Mouse (Mus musculus) cortical plate, adult 2 months (tissue): ENCODE results near the gene Stard5. TPM values are rescaled to one million over a fixed set of nuclear protein-coding genes. Genes with fewer than 3 reads are reported as not detected.

Experiments
- H3K27ac ChIP-seq: fragments of 200-500 bp; 2 replicates; pipeline ENCODE4 v1.5.1; 2012; ENCODE audit warnings: low read length, control low read depth, inconsistent platforms; ENCODE audit not compliant: insufficient read depth
- H3K4me1 ChIP-seq: fragments of 200-500 bp; 2 replicates; pipeline ENCODE4 v1.6.1; 2011; ENCODE audit warnings: low read length; ENCODE audit not compliant: control insufficient read depth, insufficient read depth
- H3K4me3 ChIP-seq: fragments of 200-500 bp; 2 replicates; pipeline ENCODE4 v1.5.1; 2011; ENCODE audit warnings: mild to moderate bottlenecking, low read length, control low read depth; ENCODE audit not compliant: insufficient read depth
- CTCF ChIP-seq: fragments of 200-500 bp; IDR thresholded peaks from 2 replicates; pipeline ENCODE4 v1.5.1; 2011; ENCODE audit warnings: mild to moderate bottlenecking, control low read depth, low read length; ENCODE audit not compliant: insufficient read depth; ENCODE audit errors: extremely low read depth
- POLR2A ChIP-seq: fragments of 200-500 bp; IDR thresholded peaks from 2 replicates; pipeline ENCODE4 v1.6.1; 2011; ENCODE audit warnings: mild to moderate bottlenecking, low read length, control low read depth; ENCODE audit not compliant: insufficient read depth; ENCODE audit errors: extremely low read depth
- polyA plus RNA-seq: library from polyadenylated mRNA; depleted of rRNA; stranded (reverse); fragments of >200 nt; gene quantifications from 2 replicates; pipeline ENCODE4 v1.2.3, GENCODE M21; 2012

The Stard5 gene
- polyA plus RNA-seq, 1 experiment = 10.1 TPM

DNA sequence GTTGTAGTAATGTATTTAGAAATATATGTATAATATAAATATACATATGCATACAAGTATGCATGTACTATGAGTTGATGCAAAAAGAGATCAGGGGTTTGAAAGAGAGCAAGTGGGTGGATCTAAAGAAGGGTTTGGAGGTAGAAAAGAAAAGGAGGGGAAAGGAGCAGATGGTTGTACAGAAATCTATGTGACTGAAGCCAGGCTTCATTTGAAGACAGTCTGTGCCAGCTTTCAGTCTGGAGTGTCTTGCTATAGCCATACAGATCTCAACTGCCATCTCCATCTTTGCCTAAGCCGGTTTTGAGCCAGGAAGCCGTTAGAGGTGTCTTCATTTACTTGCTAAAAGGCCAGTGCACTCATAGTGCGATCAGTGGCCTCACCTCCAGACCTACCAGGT lies 16.5 kb upstream of the Stard5 start:
- Histone ChIP-seq H3K4me1 (peaks cover 1% of the 10 kb centered on the region), H3K27ac (no peak overlapping the region), H3K4me3 (no peak overlapping the region)
- TF ChIP-seq CTCF (no peak), POLR2A (no peak)

DNA sequence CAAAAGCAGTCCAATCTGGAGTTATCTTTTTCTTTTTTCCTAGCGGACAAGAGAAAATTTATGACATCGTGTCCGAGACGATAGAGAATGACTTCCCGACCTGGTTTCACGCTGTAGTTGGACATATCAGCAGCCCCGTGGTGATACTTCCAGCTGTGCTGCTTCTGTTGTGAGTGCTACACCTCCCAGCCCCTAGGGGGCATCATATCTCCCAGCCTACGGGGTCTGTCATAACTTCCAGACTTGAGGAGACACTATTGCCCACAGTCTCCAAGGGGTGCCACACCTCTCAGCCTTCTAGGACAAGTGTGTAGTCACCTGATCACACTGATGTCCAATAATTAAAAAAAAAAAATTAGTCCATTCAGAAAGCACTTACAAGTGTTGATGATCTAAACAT lies 15.9 kb upstream of the Stard5 start:
- peaks cover 1% of the 10 kb centered on the region for H3K4me1 ChIP-seq
- H3K27ac ChIP-seq = no peak overlapping the region
- TF ChIP-seq POLR2A (no peak), CTCF (no peak)
- H3K4me3 ChIP-seq = no peak overlapping the region

DNA sequence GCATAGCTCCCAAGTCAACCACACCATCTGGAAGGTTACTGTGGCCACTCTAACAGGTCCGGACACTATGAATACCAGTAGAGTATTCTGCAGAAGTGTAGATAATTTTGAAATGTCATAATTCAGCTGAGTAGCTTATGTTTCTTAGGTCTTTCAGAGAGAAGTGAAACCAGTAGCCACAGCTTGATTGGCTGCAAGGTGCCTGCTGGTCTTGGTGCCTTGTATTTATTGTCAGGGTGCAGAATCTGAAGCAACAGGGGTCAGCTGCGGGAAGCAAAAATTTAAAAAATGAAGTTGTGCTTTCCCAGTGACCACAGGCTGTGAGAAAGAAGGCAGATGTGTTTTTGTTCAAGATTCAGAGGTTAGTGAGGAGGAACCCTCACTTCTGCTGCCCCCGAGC lies 15.5 kb upstream of the Stard5 start:
- no peak for TF ChIP-seq POLR2A
- TF ChIP-seq CTCF = no peak
- Histone ChIP-seq H3K4me3 (no peak overlapping the region), H3K4me1 (peaks cover 1% of the 10 kb centered on the region), H3K27ac (no peak overlapping the region)

DNA sequence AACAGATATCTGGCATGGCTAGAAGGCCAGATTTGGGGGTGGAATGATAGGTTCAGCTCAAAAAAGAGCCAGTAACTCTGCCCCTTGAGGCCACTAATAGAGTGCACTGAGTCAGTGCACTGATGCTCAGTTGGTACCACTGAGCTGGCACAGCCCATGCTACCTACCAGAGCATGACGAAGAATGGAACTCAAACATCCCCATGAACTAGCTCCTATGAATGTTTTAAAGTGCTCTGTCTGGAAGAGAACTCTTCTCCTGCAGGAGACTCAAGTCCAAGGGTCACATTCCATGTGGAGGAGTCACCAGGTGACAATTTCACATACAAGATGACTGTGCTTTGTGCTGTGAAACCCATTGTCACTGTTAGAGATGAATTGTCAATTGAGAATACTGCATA lies 13.1 kb upstream of the Stard5 start:
- Histone ChIP-seq H3K4me1 (peaks cover 1% of the 10 kb centered on the region), H3K27ac (no peak overlapping the region), H3K4me3 (no peak overlapping the region)
- TF ChIP-seq CTCF = no peak

DNA sequence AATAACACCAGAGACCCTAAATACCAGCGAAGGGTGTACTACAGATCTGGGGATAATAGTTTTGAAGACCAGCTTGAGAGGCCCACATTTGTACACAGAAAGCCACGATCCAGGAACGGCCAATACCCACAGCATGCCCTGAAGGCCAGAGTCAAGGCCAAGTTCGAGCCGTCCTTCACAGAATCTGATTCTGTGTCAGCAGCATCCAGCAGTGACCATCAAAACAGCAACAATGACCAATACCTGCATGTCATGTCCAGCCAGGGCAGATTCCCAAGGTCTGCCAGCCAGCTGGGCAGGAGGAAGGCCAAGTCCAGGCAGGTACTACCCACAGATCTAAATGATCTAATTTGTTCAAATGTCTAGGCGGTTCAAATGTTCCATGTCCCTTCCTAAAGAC lies 9.2 kb upstream of the Stard5 start:
- H3K4me1 ChIP-seq = no peaks in the 10 kb centered on the region
- H3K4me3 ChIP-seq = no peak overlapping the region
- TF ChIP-seq POLR2A (no peak), CTCF (no peak)
- H3K27ac ChIP-seq = no peak overlapping the region

DNA sequence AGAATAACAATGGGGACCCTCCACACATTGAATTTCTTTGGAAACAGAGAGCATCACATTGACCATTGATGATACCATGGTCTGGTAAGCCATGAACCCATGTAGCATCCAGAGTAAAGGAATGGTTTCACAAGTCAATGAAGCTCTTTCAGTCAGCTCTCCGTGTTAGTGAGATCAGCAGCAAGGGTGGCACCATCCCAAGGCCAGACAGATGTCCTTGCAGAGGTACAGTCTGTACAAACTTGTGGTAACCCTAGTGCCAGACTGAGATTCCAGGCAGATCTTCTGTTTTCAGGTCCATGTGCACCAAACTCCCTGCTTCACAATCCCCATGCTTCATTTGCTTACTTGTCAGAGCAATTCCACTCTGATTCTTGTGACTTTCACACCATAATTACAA lies 7.7 kb upstream of the Stard5 start:
- Histone ChIP-seq H3K4me1 (no peaks in the 10 kb centered on the region), H3K27ac (no peak overlapping the region), H3K4me3 (no peak overlapping the region)
- TF ChIP-seq POLR2A (no peak), CTCF (no peak)

DNA sequence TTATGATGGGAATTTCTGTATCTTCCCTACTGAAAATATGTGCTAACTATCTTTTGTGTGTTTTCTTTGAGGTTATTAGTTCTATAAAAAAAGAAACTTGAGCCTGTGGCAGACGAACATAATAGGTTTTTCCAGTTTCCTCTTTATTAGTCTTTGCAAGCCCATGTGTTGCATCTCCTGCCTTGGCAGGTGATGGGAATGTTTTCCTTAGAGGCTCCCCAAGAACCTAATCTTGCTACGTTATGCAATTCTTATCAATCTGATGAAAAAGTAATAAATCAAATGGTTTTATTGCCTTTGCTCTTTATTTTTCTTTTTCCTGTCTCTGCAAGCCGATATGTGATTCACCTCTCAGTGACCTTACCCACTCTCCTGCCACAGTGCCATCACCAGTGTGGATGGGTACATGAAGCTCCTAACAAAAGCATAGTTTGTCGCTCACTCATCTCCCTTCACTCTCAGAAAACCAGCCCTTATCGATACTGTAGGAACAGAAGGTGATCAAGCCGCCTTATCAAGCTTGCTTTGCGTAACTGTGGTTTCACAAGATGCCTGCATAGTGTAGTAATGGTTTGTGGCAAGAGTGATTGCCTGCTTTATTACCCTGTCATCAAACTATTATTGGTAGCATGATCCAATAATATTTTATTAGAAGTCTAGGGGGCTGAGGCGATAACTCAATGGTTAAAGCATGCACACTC lies 5.1 kb upstream of the Stard5 start:
- H3K27ac ChIP-seq = no peak overlapping the region
- no peak for TF ChIP-seq CTCF
- no peak for TF ChIP-seq POLR2A
- H3K4me3 ChIP-seq = no peak overlapping the region
- H3K4me1 ChIP-seq = peaks cover 2% of the 10 kb centered on the region

DNA sequence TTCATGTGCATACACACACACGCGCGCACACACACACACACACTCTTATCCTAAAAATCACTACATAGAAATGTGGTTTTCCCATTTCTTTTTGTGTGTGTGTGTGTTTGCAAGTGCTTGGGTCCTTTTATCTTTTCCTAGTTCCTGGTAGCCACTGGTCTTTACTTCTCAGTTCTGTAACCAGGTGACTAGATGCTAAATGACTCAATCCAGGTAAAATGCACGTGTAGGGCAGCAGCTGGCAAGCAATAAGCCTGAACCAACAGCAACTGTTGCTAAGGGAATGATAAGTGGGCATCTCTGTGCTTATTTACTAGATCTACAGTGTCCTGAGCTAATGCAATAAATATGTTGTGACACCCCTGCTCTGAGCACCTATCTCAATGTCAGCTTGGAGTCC lies 4.4 kb upstream of the Stard5 start:
- H3K4me3 ChIP-seq = no peak overlapping the region
- H3K27ac ChIP-seq = no peak overlapping the region
- H3K4me1 ChIP-seq = peaks cover 2% of the 10 kb centered on the region
- TF ChIP-seq POLR2A (no peak), CTCF (no peak)

DNA sequence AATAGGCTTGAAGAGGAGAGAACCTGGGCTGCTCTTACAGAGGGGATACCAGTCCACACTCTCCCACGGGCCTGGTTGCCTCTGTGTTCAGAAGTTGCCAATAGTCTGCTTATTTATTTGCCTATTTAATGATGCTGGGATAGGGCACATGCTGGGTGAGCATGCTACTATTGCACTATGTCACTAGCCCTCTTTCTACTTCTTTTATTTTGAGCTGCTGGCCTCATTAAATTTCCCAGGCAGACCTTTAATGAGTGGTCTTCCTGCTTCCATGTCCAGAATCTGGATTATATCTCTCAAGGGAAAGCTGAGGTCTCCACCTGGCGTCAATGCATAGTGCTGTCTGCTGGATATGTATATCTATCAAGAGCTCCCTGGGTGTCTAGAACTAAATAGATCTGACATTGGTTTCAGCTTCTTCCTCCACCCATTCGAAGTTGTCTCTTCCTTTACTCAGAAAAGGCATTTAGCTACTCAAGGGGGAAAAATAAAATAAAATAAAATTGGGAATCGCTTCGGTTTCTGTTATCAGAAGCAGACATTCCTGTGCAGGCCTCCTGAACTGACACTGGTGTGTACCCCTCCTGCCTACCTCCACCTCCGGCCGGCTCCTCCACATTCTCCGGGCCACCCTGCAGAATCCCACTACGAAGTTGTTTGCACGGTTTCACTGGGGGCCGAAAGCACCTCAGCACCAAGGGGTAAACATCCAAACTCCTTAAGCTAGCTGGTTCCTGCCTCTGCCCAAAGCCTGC lies 509 bp upstream of the Stard5 start:
- H3K4me1 ChIP-seq = peaks cover 2% of the 10 kb centered on the region
- no peak overlapping the region for H3K27ac ChIP-seq
- TF ChIP-seq CTCF (0 out of 2 replicates have a peak, but pooled peaks have one; percentile 3), POLR2A (no peak)
- peak overlapping the region; percentile 52 for H3K4me3 ChIP-seq

DNA sequence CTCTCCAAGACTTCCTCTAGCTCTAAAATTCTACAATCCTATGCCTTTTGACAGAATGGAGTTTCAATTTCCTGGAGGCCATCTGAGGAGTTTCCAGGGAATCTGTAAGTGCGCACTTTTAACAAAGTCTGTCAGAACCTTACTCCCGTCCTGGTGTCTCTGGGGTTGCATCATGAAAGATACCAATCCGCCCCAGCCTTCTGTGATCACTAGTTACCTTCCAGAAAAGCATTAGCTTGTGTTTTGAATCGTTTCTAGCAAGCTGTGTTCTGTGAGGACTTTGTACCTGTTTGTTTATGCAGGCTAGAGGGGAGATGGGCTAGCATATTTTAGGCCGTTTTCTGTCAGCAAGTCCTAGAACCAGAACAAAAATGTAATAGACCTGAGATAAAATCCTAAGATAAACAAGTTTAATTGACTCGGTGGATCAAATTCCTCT lies 942 bp downstream of the Stard5 start:
- TF ChIP-seq CTCF = no peak
- no peak for TF ChIP-seq POLR2A
- peak overlapping the region; percentile 52; the same call in 1 of the 2 replicates for H3K4me3 ChIP-seq
- H3K4me1 ChIP-seq = peaks cover 2% of the 10 kb centered on the region
- no peak overlapping the region for H3K27ac ChIP-seq
